Mouse (Mus musculus): ENCODE results near the gene Sort1.

- TF ChIP-seq POLR2A (IDR thresholded peaks at IDR 0.05; ENCODE audit: control insufficient read depth, extremely low read depth, insufficient read depth, low read length, poor library complexity), result no peak
- no peak for TF ChIP-seq CTCF (IDR thresholded peaks at IDR 0.05; ENCODE audit: borderline replicate concordance, control insufficient read depth, extremely low read depth, insufficient read depth, low read length, poor library complexity)
Measured at GRCm38 (mm10) chr3:108406306-108406885, 122.5 kb downstream of the Sort1 start.

Data from thymus, adult 2 months (tissue).